In genomic region chr8:95358550-95359411, GRCm38 (mm10) we compare ENCODE assay signal across 1 mouse cellular context.
TF ChIP-seq lines count a peak whose summit lies in the region.

No protein-coding gene starts in this region.

TF ChIP-seq in myocyte, 11 proteins besides CTCF, POLR2A, EP300 and RAD21:
- TF ChIP-seq MYOD1 (IDR thresholded peaks at IDR 0.05; ENCODE audit: control insufficient read depth in 1 of 3, insufficient read length in 2 of 3, low read depth in 2 of 3) = peak in 2 of 3 experiments; percentile 43 to 73
- TF ChIP-seq MYOG (IDR thresholded peaks at IDR 0.05; ENCODE audit: control insufficient read depth in 1 of 3, insufficient read depth in 1 of 3, insufficient read length in 2 of 3, low read depth in 2 of 3) = peak in 1 of 3 experiments; percentile 64
- no peak for TF ChIP-seq TCF3 (IDR thresholded peaks at IDR 0.05; ENCODE audit: insufficient read length, low read depth)
- no peak for TF ChIP-seq MAX (IDR thresholded peaks at IDR 0.05; ENCODE audit: low read depth)
